In the genomic region with DNA sequence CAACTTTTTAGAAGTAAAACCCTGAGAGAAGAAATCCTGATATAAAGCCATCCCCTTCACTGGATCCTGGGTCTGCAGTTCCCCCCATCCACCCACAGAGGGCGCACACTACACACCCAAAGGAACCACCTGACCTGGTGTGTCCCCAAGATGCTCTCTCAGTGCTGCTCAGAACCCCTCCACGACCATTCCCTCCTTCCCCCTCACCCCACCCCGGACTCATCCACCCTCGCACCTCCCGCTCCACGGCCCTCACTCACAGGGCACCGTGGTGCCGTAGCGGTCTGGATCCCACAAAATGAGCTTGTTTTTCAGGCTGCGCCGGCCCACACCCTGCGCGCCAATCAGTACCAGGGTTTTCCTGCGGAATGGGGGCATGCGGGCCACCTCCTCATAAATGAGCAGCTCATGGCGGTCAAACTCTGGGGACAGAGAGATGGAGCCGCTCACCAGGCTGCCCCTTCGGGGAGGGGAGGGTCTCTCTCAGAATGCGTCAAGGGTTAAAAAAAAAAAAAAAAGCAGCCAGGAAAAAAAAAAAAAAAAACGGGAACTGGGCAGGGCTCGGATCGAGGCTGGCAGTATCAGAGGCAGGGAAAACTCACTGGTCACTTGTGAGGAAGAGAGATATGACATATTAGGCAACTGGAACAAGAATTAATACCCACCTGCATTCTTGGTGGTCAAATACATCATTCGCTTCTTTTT, we compare ENCODE assay signal across 7 mouse cellular contexts. TPM values are rescaled to one million over a fixed set of nuclear protein-coding genes. Genes with fewer than 3 reads are reported as not detected.
DNase-seq lines count a peak whose midpoint lies in the region; ATAC-seq and TF ChIP-seq lines count a peak whose summit lies in the region.

No protein-coding gene starts in this region.

- no peak overlapping the region for H3K27ac ChIP-seq in embryonic facial prominence, embryonic 11.5 days (replicated peaks; ENCODE audit: low read depth, low read length)
- peak overlapping the region; percentile 66 for H3K27ac ChIP-seq in limb, embryonic 10.5 days
- no peak overlapping the region for H3K27ac ChIP-seq in midbrain, embryonic 12.5 days (replicated peaks)
- no peak overlapping the region for H3K27ac ChIP-seq in small intestine, adult 2 months (ENCODE audit: insufficient read depth, low read depth, low read length)

- H3K4me2 ChIP-seq in embryonic facial prominence, embryonic 11.5 days (ENCODE audit: low read depth, low read length), result peak overlapping the region; percentile 88
- H3K4me2 ChIP-seq in midbrain, embryonic 12.5 days (replicated peaks), result peak overlapping the region; percentile 76

- 3% methylated on average over 23 of the region's 23 CpGs for WGBS in embryonic facial prominence, embryonic 11.5 days
- WGBS in limb, embryonic 10.5 days, result 3% methylated on average over 23 of the region's 23 CpGs
- 5% methylated on average over 23 of the region's 23 CpGs for WGBS in midbrain, embryonic 12.5 days
- 6% methylated on average over 23 of the region's 23 CpGs for WGBS in small intestine, adult 2 months

- TF ChIP-seq POLR2A in small intestine, adult 2 months (IDR thresholded peaks at IDR 0.05; ENCODE audit: low read depth, low read length), result no peak

- H3K4me1 ChIP-seq in embryonic facial prominence, embryonic 11.5 days (ENCODE audit: control insufficient read depth, insufficient read depth, low read length), result no peaks in the 10 kb centered on the region
- H3K4me1 ChIP-seq in limb, embryonic 10.5 days, result peaks cover 17% of the 10 kb centered on the region
- peaks cover 3% of the 10 kb centered on the region; the same call in 1 of the 2 replicates for H3K4me1 ChIP-seq in midbrain, embryonic 12.5 days
- peaks cover 3% of the 10 kb centered on the region; the same call in 1 of the 2 replicates for H3K4me1 ChIP-seq in small intestine, adult 2 months (ENCODE audit: control insufficient read depth, insufficient read depth, insufficient read length, low read length)

- peak overlapping the region; percentile 31 for H3K4me3 ChIP-seq in embryonic facial prominence, embryonic 11.5 days (ENCODE audit: low read depth, low read length)
- H3K4me3 ChIP-seq in limb, embryonic 10.5 days, result peak overlapping the region; percentile 58
- peak overlapping the region; percentile 41 for H3K4me3 ChIP-seq in midbrain, embryonic 12.5 days
- peak overlapping the region; percentile 28 for H3K4me3 ChIP-seq in small intestine, adult 2 months (ENCODE audit: low read depth, low read length)

- peak overlapping the region; percentile 54 for H3K9ac ChIP-seq in embryonic facial prominence, embryonic 11.5 days (replicated peaks; ENCODE audit: low read length)
- peak overlapping the region; percentile 50 for H3K9ac ChIP-seq in midbrain, embryonic 12.5 days (replicated peaks)

- no peaks in the 10 kb centered on the region; the same call in 1 of the 2 replicates for H3K27me3 ChIP-seq in embryonic facial prominence, embryonic 11.5 days (ENCODE audit: control insufficient read depth, insufficient read depth, low read length)
- peaks cover 34% of the 10 kb centered on the region for H3K27me3 ChIP-seq in limb, embryonic 10.5 days (ENCODE audit: low read depth, poor library complexity, severe bottlenecking)
- peaks cover 14% of the 10 kb centered on the region for H3K27me3 ChIP-seq in midbrain, embryonic 12.5 days
- H3K27me3 ChIP-seq in small intestine, adult 2 months (ENCODE audit: control insufficient read depth, insufficient read depth, low read length), result peaks cover 5% of the 10 kb centered on the region; the same call in 1 of the 2 replicates

- H3K9me3 ChIP-seq in embryonic facial prominence, embryonic 11.5 days (replicated peaks; ENCODE audit: control insufficient read depth, low read length), result no peaks in the 10 kb centered on the region
- no peaks in the 10 kb centered on the region for H3K9me3 ChIP-seq in limb, embryonic 10.5 days (replicated peaks)
- H3K9me3 ChIP-seq in midbrain, embryonic 12.5 days, result no peaks in the 10 kb centered on the region

- ATAC-seq in embryonic facial prominence, embryonic 11.5 days (replicated peaks; ENCODE audit: insufficient number of reproducible peaks, low FRiP score, low TSS enrichment, low read depth), result 0 out of 2 replicates have a peak, but pooled peaks have one; percentile 45
- ATAC-seq in midbrain, embryonic 12.5 days (ENCODE audit: low FRiP score, low read depth), result peak; percentile 71

- DNase-seq in adrenal gland, postnatal 25 days, result peak; percentile 73
- peak; percentile 80 for DNase-seq in embryonic facial prominence, embryonic 11.5 days (ENCODE audit: low spot score)
- DNase-seq in heart, adult 18-20 months, result peak; percentile 78 to 90
- peak; percentile 80 for DNase-seq in kidney, adult 18-20 months
- DNase-seq in limb, embryonic 10.5 days (ENCODE audit: low spot score), result peak; percentile 89

- peak; percentile 95 for TF ChIP-seq CTCF in small intestine, adult 2 months (IDR thresholded peaks at IDR 0.05; ENCODE audit: extremely low read depth, insufficient read length, insufficient replicate concordance, low read depth, low read length)

- H3K36me3 ChIP-seq in embryonic facial prominence, embryonic 11.5 days (replicated peaks; ENCODE audit: control insufficient read depth, insufficient read depth, low read depth, low read length), result no peaks in the 10 kb centered on the region
- H3K36me3 ChIP-seq in limb, embryonic 10.5 days, result peaks cover 33% of the 10 kb centered on the region
- peaks cover 41% of the 10 kb centered on the region for H3K36me3 ChIP-seq in midbrain, embryonic 12.5 days
- no peaks in the 10 kb centered on the region for H3K36me3 ChIP-seq in small intestine, adult 2 months (ENCODE audit: control insufficient read depth, insufficient read depth, low read length)

RNA-seq across cellular contexts. Expression of a gene that starts 20.1 kb away (rescaled TPM):
- 36.8 and 46.2 TPM in 2 replicates for total RNA-seq in adrenal gland, postnatal 25 days (2021)
- polyA plus RNA-seq in embryonic facial prominence, embryonic 11.5 days (2014; fragmentation: Nextera tagmentation; extraction: Ambion mirVana), result 0.17 and 0.32 TPM in 2 replicates
- 10 to 100 TPM; 49.0 to 52.9 TPM for total RNA-seq in heart, adult 18-20 months (2021)
- 0.38 and 0.45 TPM in 2 replicates for polyA plus RNA-seq in limb, embryonic 10.5 days (2016; fragmentation: Nextera tagmentation; extraction: Ambion mirVana)
- 0.19 and 0.34 TPM in 2 replicates for polyA plus RNA-seq in midbrain, embryonic 12.5 days (2016; fragmentation: Nextera tagmentation; extraction: Ambion mirVana)
- polyA plus RNA-seq in small intestine, adult 2 months (2012; rRNA removed), result 3.8 and 5.4 TPM in 2 replicates

RNA-seq across cellular contexts. Expression of a gene that starts 26.9 kb away (rescaled TPM):
- 8.7 and 11.8 TPM in 2 replicates for total RNA-seq in adrenal gland, postnatal 25 days (2021)
- 7.4 and 9.1 TPM in 2 replicates for polyA plus RNA-seq in embryonic facial prominence, embryonic 11.5 days (2014; fragmentation: Nextera tagmentation; extraction: Ambion mirVana)
- 1 to 10 TPM; 1.5 to 3.1 TPM for total RNA-seq in heart, adult 18-20 months (2021)
- 11.5 and 16.6 TPM in 2 replicates for polyA plus RNA-seq in limb, embryonic 10.5 days (2016; fragmentation: Nextera tagmentation; extraction: Ambion mirVana)
- 21.7 and 23.3 TPM in 2 replicates for polyA plus RNA-seq in midbrain, embryonic 12.5 days (2016; fragmentation: Nextera tagmentation; extraction: Ambion mirVana)
- 1.2 and 1.6 TPM in 2 replicates for polyA plus RNA-seq in small intestine, adult 2 months (2012; rRNA removed)

RNA-seq across cellular contexts. Expression of a gene that starts 33.1 kb away (rescaled TPM):
- total RNA-seq in adrenal gland, postnatal 25 days (2021), result 10.4 and 12.6 TPM in 2 replicates
- polyA plus RNA-seq in embryonic facial prominence, embryonic 11.5 days (2014; fragmentation: Nextera tagmentation; extraction: Ambion mirVana), result 6.3 and 6.8 TPM in 2 replicates
- 1 to 10 TPM; 1.4 to 1.5 TPM for total RNA-seq in heart, adult 18-20 months (2021)
- polyA plus RNA-seq in limb, embryonic 10.5 days (2016; fragmentation: Nextera tagmentation; extraction: Ambion mirVana), result 17.7 and 18.4 TPM in 2 replicates
- 32.1 and 33.2 TPM in 2 replicates for polyA plus RNA-seq in midbrain, embryonic 12.5 days (2016; fragmentation: Nextera tagmentation; extraction: Ambion mirVana)
- polyA plus RNA-seq in small intestine, adult 2 months (2012; rRNA removed), result 0.55 and 0.90 TPM in 2 replicates

RNA-seq across cellular contexts. Expression of a gene that starts 39.7 kb away (rescaled TPM):
- not detected in 2 replicates for total RNA-seq in adrenal gland, postnatal 25 days (2021)
- polyA plus RNA-seq in embryonic facial prominence, embryonic 11.5 days (2014; fragmentation: Nextera tagmentation; extraction: Ambion mirVana), result not detected in 2 replicates
- total RNA-seq in heart, adult 18-20 months (2021), result not detected
- not detected in 2 replicates for polyA plus RNA-seq in limb, embryonic 10.5 days (2016; fragmentation: Nextera tagmentation; extraction: Ambion mirVana)
- not detected in 2 replicates for polyA plus RNA-seq in midbrain, embryonic 12.5 days (2016; fragmentation: Nextera tagmentation; extraction: Ambion mirVana)
- polyA plus RNA-seq in small intestine, adult 2 months (2012; rRNA removed), result 11.5 TPM in 1 of 2 replicates, not detected in the other

RNA-seq across cellular contexts. Expression of a gene that starts 46.2 kb away (rescaled TPM):
- not detected in 2 replicates for total RNA-seq in adrenal gland, postnatal 25 days (2021)
- polyA plus RNA-seq in embryonic facial prominence, embryonic 11.5 days (2014; fragmentation: Nextera tagmentation; extraction: Ambion mirVana), result not detected in 2 replicates
- total RNA-seq in heart, adult 18-20 months (2021), result not detected
- not detected in 2 replicates for polyA plus RNA-seq in limb, embryonic 10.5 days (2016; fragmentation: Nextera tagmentation; extraction: Ambion mirVana)
- polyA plus RNA-seq in midbrain, embryonic 12.5 days (2016; fragmentation: Nextera tagmentation; extraction: Ambion mirVana), result not detected in 2 replicates
- 137 and 596 TPM in 2 replicates for polyA plus RNA-seq in small intestine, adult 2 months (2012; rRNA removed)
